Mouse (Mus musculus) neural tube, embryonic 15.5 days (tissue): ENCODE measurements around the gene Gfpt1. TPM values are rescaled to one million over a fixed set of nuclear protein-coding genes. Genes with fewer than 3 reads are reported as not detected.

ENCODE experiments used
- ATAC-seq: fragments of 200-750 bp; cut with Nextera tagmentation; 2 replicates; pipeline ENCODE4 v1.8.0; 2017; ENCODE audit warnings: mild to moderate bottlenecking, moderate TSS enrichment, moderate library complexity; ENCODE audit not compliant: low FRiP score
- H3K27ac ChIP-seq: fragments of 300-500 bp; sonication (generic); replicated peaks from 2 replicates; pipeline ENCODE4 v1.5.1; 2015; ENCODE audit warnings: mild to moderate bottlenecking, inconsistent platforms
- H3K27me3 ChIP-seq: fragments of 300-500 bp; sonication (generic); replicated peaks from 2 replicates; pipeline ENCODE4 v1.6.1; 2015; ENCODE audit warnings: inconsistent platforms
- H3K36me3 ChIP-seq: fragments of 300-500 bp; sonication (generic); 2 replicates; pipeline ENCODE4 v1.6.1; 2015; ENCODE audit warnings: inconsistent platforms
- H3K4me1 ChIP-seq: fragments of 300-500 bp; sonication (generic); 2 replicates; pipeline ENCODE4 v1.6.1; 2015; ENCODE audit warnings: inconsistent platforms
- H3K4me2 ChIP-seq: fragments of 300-500 bp; sonication (generic); 2 replicates; pipeline ENCODE4 v1.6.1; 2015; ENCODE audit warnings: inconsistent platforms, mild to moderate bottlenecking, moderate library complexity
- H3K4me3 ChIP-seq: fragments of 300-500 bp; sonication (generic); replicated peaks from 2 replicates; pipeline ENCODE4 v1.5.1; 2015; ENCODE audit warnings: mild to moderate bottlenecking, inconsistent platforms
- H3K9ac ChIP-seq: fragments of 300-500 bp; sonication (generic); replicated peaks from 2 replicates; pipeline ENCODE4 v1.6.1; 2015; ENCODE audit warnings: mild to moderate bottlenecking, inconsistent platforms
- H3K9me3 ChIP-seq: fragments of 300-500 bp; sonication (generic); replicated peaks from 2 replicates; pipeline ENCODE4 v1.6.1; 2016; ENCODE audit warnings: inconsistent platforms
- WGBS: fragments of 180-500 bp; shearing (Covaris S2); methylation state at CpG from one replicate; pipeline ENCODE4 v1.1.7; 2015; ENCODE audit warnings: mixed read lengths; 5-methylcytosine and 5-hydroxymethylcytosine counted together
- polyA plus RNA-seq: library from polyadenylated mRNA; unstranded; fragments of >200 nt; fragmentation: Nextera tagmentation; extraction: Ambion mirVana; gene quantifications from 2 replicates; pipeline ENCODE4 v1.2.1, GENCODE M21; 2015

Gfpt1 gene
- polyA plus RNA-seq, 1 experiment from 2014 or later, result 19.9 TPM

DNA sequence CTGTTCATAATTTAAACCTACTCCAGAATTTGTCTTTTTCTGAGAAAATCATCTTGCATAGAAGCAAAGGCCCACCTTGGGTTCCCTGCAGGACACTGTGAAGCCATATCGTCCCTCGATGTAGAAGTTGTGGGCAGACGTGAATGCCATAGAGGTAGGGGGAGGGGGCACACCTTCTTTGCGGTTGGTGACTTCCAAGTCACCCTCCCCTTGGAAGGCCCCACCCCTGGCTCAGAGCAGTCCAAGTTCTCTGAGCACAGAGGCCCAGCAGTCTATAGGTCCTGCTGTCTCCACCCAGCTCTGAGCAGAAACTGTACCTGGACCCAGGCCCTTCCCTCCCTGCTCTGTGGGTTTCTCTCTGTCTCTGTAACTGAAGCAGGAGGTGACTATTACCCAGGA, 59.3 kb downstream of the Gfpt1 start:
- Histone ChIP-seq H3K27me3 (no peaks in the 10 kb centered on the region), H3K4me2 (no peak overlapping the region), H3K27ac (peak overlapping the region; percentile 56), H3K36me3 (no peaks in the 10 kb centered on the region), H3K9ac (peak overlapping the region; percentile 14; the same call in 1 of the 2 replicates), H3K9me3 (no peaks in the 10 kb centered on the region), H3K4me3 (no peak overlapping the region), H3K4me1 (peaks cover 50% of the 10 kb centered on the region)
- WGBS, result 34% methylated on average over 4 of the region's 4 CpGs
- ATAC-seq, result no peak

DNA sequence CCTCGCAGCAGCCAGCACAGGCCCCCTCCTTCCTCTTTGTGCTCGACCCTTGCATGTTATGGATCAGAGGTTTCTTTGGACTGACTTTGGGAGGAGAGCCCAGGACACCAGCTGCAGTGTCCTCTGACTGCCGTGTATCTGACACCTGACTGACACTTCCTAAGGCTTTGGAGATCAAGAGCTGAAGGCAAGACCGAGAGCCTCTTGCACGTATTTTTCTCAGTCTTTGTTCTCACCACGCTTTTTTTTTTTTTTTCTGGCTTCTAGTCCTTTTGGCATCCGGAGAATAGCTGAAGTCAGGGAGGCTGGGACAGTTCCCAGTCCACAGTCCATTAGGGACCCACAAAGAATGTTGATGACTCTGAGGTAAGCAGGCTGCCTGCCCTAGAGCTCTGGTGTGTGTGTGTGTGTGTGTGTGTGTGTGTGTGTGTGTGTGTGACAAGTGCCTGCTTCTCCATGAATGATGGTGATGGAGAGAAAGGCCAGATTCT, 59.8 kb downstream of the Gfpt1 start:
- Histone ChIP-seq H3K9me3 (no peaks in the 10 kb centered on the region), H3K4me1 (peaks cover 49% of the 10 kb centered on the region), H3K9ac (no peak overlapping the region), H3K27me3 (no peaks in the 10 kb centered on the region), H3K36me3 (no peaks in the 10 kb centered on the region), H3K4me2 (no peak overlapping the region), H3K27ac (peak overlapping the region; percentile 56), H3K4me3 (no peak overlapping the region)
- WGBS, result 45% methylated on average over 7 of the region's 7 CpGs
- no peak for ATAC-seq

DNA sequence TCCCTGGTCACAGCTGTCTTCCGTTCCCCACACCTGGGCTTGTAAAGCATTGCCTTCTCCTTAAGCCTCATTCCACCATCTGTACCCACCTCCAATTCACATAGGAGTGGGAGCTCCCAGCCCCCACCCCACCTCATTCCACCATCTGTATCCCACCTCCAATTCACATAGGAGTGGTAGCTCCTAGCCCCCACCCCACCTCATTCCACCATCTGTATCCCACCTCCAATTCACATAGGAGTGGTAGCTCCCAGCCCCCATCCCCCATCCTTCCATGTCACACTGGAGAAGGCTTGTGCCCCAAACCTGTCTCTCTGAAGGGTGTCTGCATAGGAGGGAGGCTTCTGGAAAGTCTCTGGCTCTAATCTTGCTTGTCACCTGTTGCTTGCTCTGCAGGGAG, 60.7 kb downstream of the Gfpt1 start:
- no peaks in the 10 kb centered on the region for H3K9me3 ChIP-seq
- WGBS, result 100% methylated on average over 1 of the region's 1 CpGs
- H3K4me1 ChIP-seq, result peaks cover 41% of the 10 kb centered on the region
- no peak overlapping the region for H3K27ac ChIP-seq
- H3K9ac ChIP-seq, result no peak overlapping the region
- no peaks in the 10 kb centered on the region for H3K36me3 ChIP-seq
- ATAC-seq, result no peak
- H3K4me2 ChIP-seq, result no peak overlapping the region
- H3K4me3 ChIP-seq, result no peak overlapping the region
- no peaks in the 10 kb centered on the region for H3K27me3 ChIP-seq

DNA sequence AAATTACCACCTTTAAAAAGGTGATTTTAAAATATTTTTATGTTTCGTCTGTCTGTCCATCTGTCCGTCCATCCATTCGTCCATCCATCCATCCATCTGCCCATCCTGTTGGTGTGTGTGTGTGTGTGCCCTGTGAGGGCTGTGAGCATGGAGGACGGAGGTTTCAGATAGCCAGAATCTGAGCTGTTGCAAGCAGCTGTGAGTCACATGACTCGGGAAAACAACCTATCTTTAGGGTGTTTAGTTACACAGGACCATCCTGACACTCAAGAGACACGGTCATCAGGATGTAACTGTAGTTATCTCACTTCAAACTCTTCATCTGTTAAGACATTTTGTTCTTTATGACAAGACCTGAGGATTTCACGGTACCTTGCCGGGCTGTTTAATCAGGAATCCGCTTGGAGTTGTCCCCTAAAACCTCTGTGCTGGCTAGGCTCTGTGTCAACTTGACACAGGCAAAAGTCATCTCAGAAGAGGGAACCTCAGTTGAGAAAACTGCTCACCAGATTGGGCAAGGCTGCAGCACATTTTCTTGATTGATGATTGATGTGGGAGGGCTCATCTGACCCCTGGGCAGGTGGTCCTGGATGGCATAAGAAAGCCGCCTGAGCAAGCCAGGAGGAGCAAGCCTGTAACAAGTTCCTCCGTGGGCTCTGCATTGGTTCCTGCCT, 61.6 kb downstream of the Gfpt1 start, which contains the start of gene D6Ertd527e:
Gene D6Ertd527e (plus strand): TSS at position 624 of the 674 bp plus-strand sequence.
- no peaks in the 10 kb centered on the region for H3K36me3 ChIP-seq
- 87% methylated on average over 11 of the region's 11 CpGs for WGBS
- H3K27me3 ChIP-seq, result no peaks in the 10 kb centered on the region
- H3K9ac ChIP-seq, result no peak within 1 kb of the TSS
- H3K4me2 ChIP-seq, result no peak within 1 kb of the TSS
- H3K4me3 ChIP-seq, result no peak within 1 kb of the TSS
- H3K9me3 ChIP-seq, result no peaks in the 10 kb centered on the region
- no peak within 1 kb of the TSS for H3K27ac ChIP-seq
- ATAC-seq, result no peak
- peaks cover 35% of the 10 kb centered on the region for H3K4me1 ChIP-seq

DNA sequence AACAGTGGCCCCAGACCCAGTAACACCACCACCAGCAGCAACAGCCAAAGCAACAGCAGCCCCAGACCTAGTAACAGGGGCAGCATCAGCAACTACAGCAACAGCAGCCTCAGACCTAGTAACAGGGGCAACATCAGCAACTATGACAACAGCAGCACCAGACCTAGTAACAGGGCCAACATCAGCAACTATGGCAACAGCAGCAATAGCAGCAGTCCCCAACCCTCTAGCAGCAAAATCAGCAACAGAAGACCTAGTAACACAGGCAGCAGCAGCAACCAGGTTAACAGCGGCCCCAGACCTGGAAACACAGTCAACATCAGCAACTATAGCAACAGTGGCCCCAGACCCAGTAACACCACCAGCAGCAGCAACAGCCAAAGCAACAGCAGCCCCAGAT, 68.8 kb downstream of the Gfpt1 start:
- WGBS, result 94% methylated on average over 1 of the region's 1 CpGs
- ATAC-seq, result no peak
- no peak overlapping the region for H3K4me3 ChIP-seq
- H3K4me2 ChIP-seq, result no peak overlapping the region
- H3K9ac ChIP-seq, result no peak overlapping the region
- H3K4me1 ChIP-seq, result peaks cover 4% of the 10 kb centered on the region; the same call in 1 of the 2 replicates
- no peaks in the 10 kb centered on the region for H3K27me3 ChIP-seq
- no peaks in the 10 kb centered on the region for H3K9me3 ChIP-seq
- H3K36me3 ChIP-seq, result no peaks in the 10 kb centered on the region
- H3K27ac ChIP-seq, result no peak overlapping the region

DNA sequence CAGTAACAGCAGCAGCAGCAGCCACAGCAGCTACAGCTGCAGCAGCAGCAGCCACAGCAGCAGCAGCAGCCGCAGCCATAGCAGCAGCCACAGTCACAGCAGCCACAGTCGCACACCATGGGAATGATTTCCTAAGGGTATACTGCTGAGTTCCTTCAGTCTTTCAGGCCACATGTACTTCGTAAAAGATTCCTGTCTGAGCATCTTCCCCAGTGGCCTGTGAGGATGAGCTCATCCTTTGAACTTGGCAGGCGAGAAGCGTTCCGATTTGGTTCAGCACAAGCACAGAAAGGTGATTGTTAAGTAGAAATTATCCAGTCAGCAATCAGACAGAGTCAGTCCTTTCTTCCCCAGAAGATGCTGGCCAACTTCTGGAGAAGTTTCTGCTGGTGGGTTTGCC, 69.5 kb downstream of the Gfpt1 start:
- Histone ChIP-seq H3K9ac (no peak overlapping the region), H3K27me3 (no peaks in the 10 kb centered on the region), H3K9me3 (no peaks in the 10 kb centered on the region), H3K27ac (no peak overlapping the region; the same call in 1 of the 2 replicates), H3K4me1 (peaks cover 4% of the 10 kb centered on the region; the same call in 1 of the 2 replicates), H3K4me2 (no peak overlapping the region), H3K36me3 (no peaks in the 10 kb centered on the region), H3K4me3 (no peak overlapping the region)
- ATAC-seq, result no peak
- 81% methylated on average over 6 of the region's 6 CpGs for whole genome bisulfite sequencing

DNA sequence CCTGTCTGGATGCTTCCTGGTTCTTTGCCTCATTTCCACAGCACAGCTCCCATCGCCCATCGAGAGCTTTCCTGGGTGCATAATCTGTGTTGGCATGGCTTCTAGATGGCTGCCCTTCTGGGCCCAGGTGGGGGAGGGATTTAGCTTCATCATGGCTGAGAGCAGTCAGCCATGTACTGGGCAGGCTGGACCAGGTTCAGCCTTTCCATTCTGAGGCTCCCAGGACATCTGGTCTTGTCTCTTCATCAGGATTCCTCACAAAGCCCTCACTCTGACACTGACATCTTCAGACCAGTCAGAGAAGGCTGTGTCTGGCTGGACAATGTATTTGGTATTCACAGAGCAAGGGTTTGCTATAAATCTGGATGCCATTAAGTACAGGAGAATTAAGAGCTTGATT, 73.3 kb downstream of the Gfpt1 start:
- 81% methylated on average over 2 of the region's 2 CpGs for WGBS

DNA sequence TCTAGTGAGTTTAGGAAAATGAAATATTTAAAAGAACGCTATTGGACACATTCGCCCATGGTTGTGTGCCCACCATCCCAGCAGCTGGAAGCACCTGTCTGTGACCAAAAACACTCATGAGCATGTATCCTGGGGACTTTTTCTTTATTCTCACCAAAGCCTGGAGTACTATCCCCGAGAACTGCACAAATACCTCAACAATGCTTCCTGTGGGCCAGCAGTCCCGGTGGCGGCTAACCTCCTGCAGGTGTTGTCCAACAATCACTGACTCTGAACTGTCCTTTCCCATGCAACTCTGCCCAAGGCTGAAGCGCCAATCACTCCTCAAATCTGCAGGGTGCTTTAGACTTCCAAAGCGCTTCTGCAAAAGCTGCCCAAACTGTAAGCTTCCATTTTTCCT, 74.0 kb downstream of the Gfpt1 start:
- 89% methylated on average over 7 of the region's 7 CpGs for WGBS
- H3K4me1 ChIP-seq, result peaks cover 4% of the 10 kb centered on the region; the same call in 1 of the 2 replicates
- no peaks in the 10 kb centered on the region for H3K9me3 ChIP-seq
- no peak overlapping the region for H3K27ac ChIP-seq
- no peak for ATAC-seq
- no peaks in the 10 kb centered on the region for H3K36me3 ChIP-seq
- H3K4me2 ChIP-seq, result no peak overlapping the region
- H3K27me3 ChIP-seq, result no peaks in the 10 kb centered on the region
- H3K4me3 ChIP-seq, result no peak overlapping the region
- H3K9ac ChIP-seq, result no peak overlapping the region

More for the DNA sequence above, 73.3 kb downstream of the Gfpt1 start:
- ATAC-seq, result no peak
- no peaks in the 10 kb centered on the region for H3K36me3 ChIP-seq
- H3K9ac ChIP-seq, result no peak overlapping the region
- H3K27ac ChIP-seq, result no peak overlapping the region
- H3K27me3 ChIP-seq, result no peaks in the 10 kb centered on the region
- peaks cover 4% of the 10 kb centered on the region; the same call in 1 of the 2 replicates for H3K4me1 ChIP-seq
- no peak overlapping the region for H3K4me2 ChIP-seq
- H3K9me3 ChIP-seq, result no peaks in the 10 kb centered on the region
- no peak overlapping the region for H3K4me3 ChIP-seq

DNA sequence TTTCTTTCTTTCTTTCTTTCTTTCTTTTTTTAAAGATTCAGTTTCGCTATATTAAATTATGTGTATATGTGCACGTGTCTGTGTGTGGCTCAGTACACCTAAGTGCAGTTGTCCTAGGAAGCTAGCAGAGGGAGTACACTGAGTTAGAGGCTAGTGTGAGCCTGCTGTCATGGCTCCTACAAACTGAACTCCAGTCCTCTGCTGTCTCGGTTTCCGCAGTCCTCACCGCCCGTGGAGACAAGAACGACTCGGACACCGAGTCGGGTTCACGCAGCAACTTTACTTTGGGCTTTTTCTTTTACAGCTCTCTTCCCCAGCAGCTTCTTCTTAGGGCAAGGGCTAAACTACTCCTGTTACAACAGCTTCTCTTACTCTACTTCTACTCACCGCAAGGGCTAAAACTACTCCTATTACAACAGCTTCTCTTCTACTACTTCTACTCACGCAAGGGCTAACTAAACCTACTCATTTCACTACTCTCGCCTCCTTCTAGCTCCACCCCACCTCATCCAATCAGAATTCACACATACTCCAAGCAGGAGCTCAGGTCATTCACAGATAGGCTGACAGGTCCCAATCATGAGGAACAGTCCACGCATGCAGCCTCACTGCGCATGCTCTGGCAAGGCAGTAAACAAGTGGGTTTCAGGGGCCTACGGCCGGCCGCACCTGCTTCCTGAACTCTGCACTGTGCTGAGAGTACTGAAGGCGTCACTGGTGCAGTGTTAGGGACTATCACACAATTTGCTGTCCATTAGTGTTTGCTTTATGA, 76.6 kb downstream of the Gfpt1 start:
- H3K27me3 ChIP-seq, result no peaks in the 10 kb centered on the region
- no peak overlapping the region for H3K9ac ChIP-seq
- H3K4me3 ChIP-seq, result no peak overlapping the region
- no peaks in the 10 kb centered on the region for H3K36me3 ChIP-seq
- H3K27ac ChIP-seq, result no peak overlapping the region
- H3K4me2 ChIP-seq, result no peak overlapping the region
- H3K4me1 ChIP-seq, result no peaks in the 10 kb centered on the region
- ATAC-seq, result no peak
- 86% methylated on average over 20 of the region's 20 CpGs for WGBS
- H3K9me3 ChIP-seq, result no peaks in the 10 kb centered on the region

DNA sequence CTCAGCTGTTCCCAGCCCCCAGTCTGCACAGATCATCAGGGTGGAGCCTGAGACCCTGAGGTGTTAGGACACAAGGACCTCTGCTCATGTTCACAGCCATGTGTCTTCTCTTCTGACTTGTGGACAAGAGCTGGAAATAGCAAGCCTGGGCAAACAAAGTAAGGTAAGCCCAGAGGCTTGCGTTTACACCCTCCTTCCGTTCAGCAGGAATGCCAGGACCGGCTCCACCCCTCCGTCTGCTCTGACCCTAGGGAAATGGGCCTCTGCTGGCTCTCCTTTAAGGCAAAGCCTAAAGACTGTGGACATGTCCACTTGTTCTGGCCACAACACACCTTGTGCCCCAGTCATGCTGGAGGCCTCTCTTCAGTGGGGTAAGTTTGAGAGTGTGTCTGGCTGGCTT, 77.3 kb downstream of the Gfpt1 start:
- H3K9ac ChIP-seq, result no peak overlapping the region

DNA sequence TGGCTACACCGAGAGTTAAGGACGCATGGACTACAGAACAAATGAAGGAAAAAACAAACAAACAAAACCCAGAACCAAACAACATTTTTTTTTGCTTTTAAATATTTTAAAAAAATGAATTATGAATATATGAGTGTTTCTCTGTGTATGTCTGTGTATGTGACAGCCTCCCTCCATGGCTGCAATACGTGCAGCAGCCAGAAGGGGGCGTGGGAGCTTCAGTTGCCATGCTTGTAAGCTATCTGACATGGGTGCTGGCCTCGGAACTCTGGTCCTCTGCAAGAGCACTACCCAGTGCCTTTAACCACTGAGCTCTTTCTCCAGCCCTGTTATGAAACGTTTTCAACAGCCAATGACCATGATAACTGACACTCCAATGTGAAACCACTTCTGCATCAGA, 78.0 kb downstream of the Gfpt1 start:
- no peak overlapping the region for H3K27ac ChIP-seq
- H3K4me2 ChIP-seq, result no peak overlapping the region
- WGBS, result 93% methylated on average over 6 of the region's 6 CpGs
- no peaks in the 10 kb centered on the region for H3K27me3 ChIP-seq
- H3K36me3 ChIP-seq, result no peaks in the 10 kb centered on the region
- no peak overlapping the region for H3K4me3 ChIP-seq
- ATAC-seq, result no peak
- H3K9ac ChIP-seq, result no peak overlapping the region
- no peaks in the 10 kb centered on the region for H3K9me3 ChIP-seq
- H3K4me1 ChIP-seq, result no peaks in the 10 kb centered on the region

More for the DNA sequence above, 77.3 kb downstream of the Gfpt1 start:
- no peak for ATAC-seq
- H3K27ac ChIP-seq, result no peak overlapping the region
- no peak overlapping the region for H3K4me3 ChIP-seq
- no peaks in the 10 kb centered on the region for H3K36me3 ChIP-seq
- no peaks in the 10 kb centered on the region for H3K9me3 ChIP-seq
- H3K27me3 ChIP-seq, result no peaks in the 10 kb centered on the region
- 80% methylated on average over 4 of the region's 4 CpGs for WGBS
- no peaks in the 10 kb centered on the region for H3K4me1 ChIP-seq
- no peak overlapping the region for H3K4me2 ChIP-seq

DNA sequence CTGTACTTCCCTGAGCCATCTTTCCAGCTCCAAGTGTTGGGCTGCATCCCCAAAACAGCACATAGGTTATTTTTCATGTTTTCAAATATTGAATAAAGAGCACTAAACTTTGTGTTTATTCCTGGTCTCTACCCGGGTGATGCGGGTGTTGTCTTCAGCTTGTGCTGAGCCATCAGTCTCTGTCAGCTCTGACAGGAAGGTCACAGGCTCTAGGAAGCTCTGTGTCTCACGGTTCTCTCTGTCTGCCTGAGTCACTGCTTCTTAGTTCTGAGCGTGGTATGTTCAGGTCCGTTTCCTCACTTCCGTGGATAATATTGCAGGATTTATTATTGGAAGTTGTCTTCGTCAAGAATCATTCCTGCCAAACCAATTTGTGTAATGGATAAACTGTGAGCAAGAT, 79.3 kb downstream of the Gfpt1 start:
- H3K9me3 ChIP-seq, result no peaks in the 10 kb centered on the region
- 85% methylated on average over 7 of the region's 7 CpGs for WGBS
- no peak for ATAC-seq
- H3K4me3 ChIP-seq, result no peak overlapping the region
- H3K9ac ChIP-seq, result no peak overlapping the region
- no peaks in the 10 kb centered on the region for H3K27me3 ChIP-seq
- no peak overlapping the region for H3K27ac ChIP-seq
- no peaks in the 10 kb centered on the region for H3K4me1 ChIP-seq
- H3K36me3 ChIP-seq, result no peaks in the 10 kb centered on the region
- no peak overlapping the region for H3K4me2 ChIP-seq
